ENCODE assay signal across 12 mouse cellular contexts in the genomic region with DNA sequence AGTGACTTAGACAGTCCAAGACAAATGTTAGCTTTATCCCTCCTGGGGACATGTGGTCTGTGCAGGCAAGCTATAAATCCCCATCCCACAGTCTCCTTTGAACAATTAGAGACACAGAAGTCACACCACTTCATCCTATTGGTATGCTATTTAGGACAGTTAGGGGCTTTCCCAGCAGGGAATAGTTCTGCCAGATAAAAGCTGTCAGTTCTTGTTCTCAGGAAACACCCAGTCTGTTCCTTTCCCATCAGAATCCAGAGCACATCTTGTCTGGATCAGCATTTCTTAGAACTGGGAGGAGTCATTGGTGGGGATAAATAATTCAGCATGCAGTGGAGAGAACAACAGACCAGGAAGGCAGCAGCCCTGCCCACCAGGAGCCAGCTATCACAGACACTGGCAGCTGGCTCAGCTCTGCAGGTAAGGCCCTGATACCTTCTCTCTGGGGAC. TPM values are rescaled to one million over a fixed set of nuclear protein-coding genes. Genes with fewer than 3 reads are reported as not detected.
DNase-seq lines count a peak whose midpoint lies in the region; ATAC-seq lines count a peak whose summit lies in the region.
"Had no signal": no experiment of that assay in that cellular context is flagged by ENCODE, and none has a peak within 500 bp of the region (broad histone marks: within the 10 kb centered on the region; RNA-seq: fewer than 3 reads in every experiment).

No protein-coding gene starts in this region.

- intact Hi-C loops in gastrocnemius, postnatal 14 days (cut with DNase I; ENCODE audit: low total_unique reads) = no loop called here

- no peak overlapping the region for H3K9ac ChIP-seq in forebrain, embryonic 13.5 days
- H3K9ac ChIP-seq in forebrain, embryonic 16.5 days (replicated peaks; ENCODE audit: low read depth, low read length) = no peak overlapping the region
- H3K9ac ChIP-seq: heart, embryonic 13.5 days had no signal

- H3K4me3 ChIP-seq in forebrain, embryonic 13.5 days = no peak overlapping the region
- no peak overlapping the region for H3K4me3 ChIP-seq in forebrain, embryonic 16.5 days (replicated peaks; ENCODE audit: low read length)
- H3K4me3 ChIP-seq: heart, embryonic 13.5 days had no signal

- no peaks in the 10 kb centered on the region for H3K27me3 ChIP-seq in forebrain, embryonic 13.5 days
- H3K27me3 ChIP-seq in forebrain, embryonic 16.5 days (replicated peaks; ENCODE audit: control insufficient read depth, insufficient read depth, low read length) = no peaks in the 10 kb centered on the region
- H3K27me3 ChIP-seq: heart, embryonic 13.5 days had no signal

- H3K9me3 ChIP-seq in forebrain, embryonic 13.5 days (replicated peaks) = no peaks in the 10 kb centered on the region
- H3K9me3 ChIP-seq in forebrain, embryonic 16.5 days (ENCODE audit: control insufficient read depth, low read length) = no peaks in the 10 kb centered on the region
- H3K9me3 ChIP-seq: heart, embryonic 13.5 days had no signal

- no peak overlapping the region for H3K4me2 ChIP-seq in forebrain, embryonic 13.5 days
- no peak overlapping the region for H3K4me2 ChIP-seq in forebrain, embryonic 16.5 days (ENCODE audit: low read length)
- H3K4me2 ChIP-seq: heart, embryonic 13.5 days had no signal

- H3K4me1 ChIP-seq in forebrain, embryonic 13.5 days = no peaks in the 10 kb centered on the region
- no peaks in the 10 kb centered on the region for H3K4me1 ChIP-seq in forebrain, embryonic 16.5 days (replicated peaks; ENCODE audit: control insufficient read depth, insufficient read depth, low read length)
- H3K4me1 ChIP-seq: heart, embryonic 13.5 days had no signal

- ATAC-seq in forebrain, embryonic 13.5 days = 0 out of 2 replicates have a peak, but pooled peaks have one; percentile 27
- ATAC-seq in forebrain, embryonic 16.5 days = no peak

- peak; percentile 11 for DNase-seq in lung, postnatal 10 days
- DNase-seq in lung, adult 18-20 months = no peak
- DNase-seq in lung, postnatal 14 days = peak; percentile 4
- peak; percentile 17 for DNase-seq in skeletal muscle tissue, adult 2 months (ENCODE audit: low read depth, low spot score)
- DNase-seq in gastrocnemius, postnatal 14 days = no peak
- no peak for DNase-seq in urinary bladder, adult 2 months (ENCODE audit: low spot score)
- DNase-seq: adrenal gland, adult 2 months had no signal

- H3K27ac ChIP-seq in forebrain, embryonic 13.5 days = no peak overlapping the region
- no peak overlapping the region for H3K27ac ChIP-seq in forebrain, embryonic 16.5 days (ENCODE audit: low read length)
- H3K27ac ChIP-seq: heart, embryonic 13.5 days had no signal

- no peaks in the 10 kb centered on the region for H3K36me3 ChIP-seq in forebrain, embryonic 13.5 days (ENCODE audit: poor library complexity, severe bottlenecking)
- no peaks in the 10 kb centered on the region for H3K36me3 ChIP-seq in forebrain, embryonic 16.5 days (ENCODE audit: control insufficient read depth, insufficient read depth)
- H3K36me3 ChIP-seq: heart, embryonic 13.5 days had no signal

RNA-seq across cellular contexts. Expression of a gene that starts 11.5 kb away (rescaled TPM):
- 0.09 and 0.23 TPM in 2 replicates for polyA plus RNA-seq in forebrain, embryonic 13.5 days (2015; fragmentation: Nextera tagmentation; extraction: Ambion mirVana)
- not detected in 2 replicates for polyA plus RNA-seq in forebrain, embryonic 16.5 days (2015; fragmentation: Nextera tagmentation; extraction: Ambion mirVana)
- total RNA-seq in gastrocnemius, postnatal 14 days (2021) = not detected
- polyA plus RNA-seq in urinary bladder, adult 2 months (2012; rRNA removed) = 12.6 and 18.0 TPM in 2 replicates

RNA-seq across cellular contexts. Expression of a gene that starts 15.3 kb away (rescaled TPM):
- not detected in 2 replicates for polyA plus RNA-seq in forebrain, embryonic 13.5 days (2015; fragmentation: Nextera tagmentation; extraction: Ambion mirVana)
- not detected in 2 replicates for polyA plus RNA-seq in forebrain, embryonic 16.5 days (2015; fragmentation: Nextera tagmentation; extraction: Ambion mirVana)
- not detected for total RNA-seq in gastrocnemius, postnatal 14 days (2021)
- 0.36 and 0.38 TPM in 2 replicates for polyA plus RNA-seq in urinary bladder, adult 2 months (2012; rRNA removed)
- polyA plus RNA-seq: C2C12 had no signal

RNA-seq across cellular contexts. Expression of a gene that starts 33.2 kb away (rescaled TPM):
- polyA plus RNA-seq in forebrain, embryonic 13.5 days (2015; fragmentation: Nextera tagmentation; extraction: Ambion mirVana) = 0.19 TPM in 1 of 2 replicates, not detected in the other
- 0.20 TPM in 1 of 2 replicates, not detected in the other for polyA plus RNA-seq in forebrain, embryonic 16.5 days (2015; fragmentation: Nextera tagmentation; extraction: Ambion mirVana)
- total RNA-seq in gastrocnemius, postnatal 14 days (2021) = not detected
- 0.43 and 1.2 TPM in 2 replicates for polyA plus RNA-seq in urinary bladder, adult 2 months (2012; rRNA removed)
- total RNA-seq: layer of hippocampus, adult 18-20 months had no signal
- polyA plus RNA-seq: C2C12; heart, embryonic 13.5 days had no signal

Comparison
In these comparisons a context has a peak if more than half of its experiments do, and no peak if none do; other contexts are left out.
1. DNase-seq: peak in lung, postnatal 10 days (single experiment), lung, postnatal 14 days (single experiment) and skeletal muscle tissue, adult 2 months (single experiment); none in lung, adult 18-20 months (0 of 2), gastrocnemius, postnatal 14 days (single experiment) and urinary bladder, adult 2 months (single experiment).
2. RNA of a gene that starts 11.5 kb away (polyA plus RNA-seq): 12.6 to 18.0 TPM in urinary bladder, adult 2 months; 0.09 to 0.23 TPM in forebrain, embryonic 13.5 days and not detected in forebrain, embryonic 16.5 days; every median in the first group is over 10 times any median in the second.